Mouse (Mus musculus) liver, embryonic 16.5 days (tissue): ENCODE measurements around the gene Hoxa7. TPM values are rescaled to one million over a fixed set of nuclear protein-coding genes. Genes with fewer than 3 reads are reported as not detected.

ENCODE experiments used
- ATAC-seq: fragments of 200-750 bp; cut with Nextera tagmentation; 2 replicates; pipeline ENCODE4 v1.8.0; 2017; ENCODE audit warnings: low read depth, mild to moderate bottlenecking, moderate number of reproducible peaks, moderate library complexity
- H3K27ac ChIP-seq: fragments of 300-500 bp; sonication (generic); 2 replicates; pipeline ENCODE4 v1.5.1; 2014; ENCODE audit warnings: mild to moderate bottlenecking, low read length
- H3K27me3 ChIP-seq: fragments of 300-500 bp; sonication (generic); 2 replicates; pipeline ENCODE4 v1.6.1; 2014; ENCODE audit warnings: low read depth, low read length, mixed read lengths; ENCODE audit not compliant: control insufficient read depth, insufficient read depth
- H3K36me3 ChIP-seq: fragments of 300-500 bp; sonication (generic); 2 replicates; pipeline ENCODE4 v1.6.1; 2014; ENCODE audit warnings: mild to moderate bottlenecking; ENCODE audit not compliant: control insufficient read depth, insufficient read depth
- H3K4me1 ChIP-seq: fragments of 300-500 bp; sonication (generic); 2 replicates; pipeline ENCODE4 v1.6.1; 2014; ENCODE audit warnings: low read depth, low read length, mixed read lengths; ENCODE audit not compliant: control insufficient read depth
- H3K4me2 ChIP-seq: fragments of 300-500 bp; sonication (generic); 2 replicates; pipeline ENCODE4 v1.6.1; 2014; ENCODE audit warnings: low read depth, low read length, mixed read lengths
- H3K4me3 ChIP-seq: fragments of 300-500 bp; sonication (generic); 2 replicates; pipeline ENCODE4 v1.5.1; 2014; ENCODE audit warnings: low read depth, mild to moderate bottlenecking, low read length
- H3K9ac ChIP-seq: fragments of 300-500 bp; sonication (generic); 2 replicates; pipeline ENCODE4 v1.6.1; 2014; ENCODE audit warnings: low read depth, low read length
- H3K9me3 ChIP-seq: fragments of 300-500 bp; sonication (generic); replicated peaks from 2 replicates; pipeline ENCODE4 v1.6.1; 2016; ENCODE audit warnings: low read length; ENCODE audit not compliant: control insufficient read depth
- WGBS: fragments of 180-500 bp; shearing (Covaris S2); extraction: QIAGEN DNeasy Blood & Tissue Kit; methylation state at CpG from one replicate; pipeline ENCODE4 v1.1.7; 2014; ENCODE audit not compliant: insufficient replicate concordance; 5-methylcytosine and 5-hydroxymethylcytosine counted together
- polyA plus RNA-seq: library from polyadenylated mRNA; unstranded; fragments of >200 nt; fragmentation: Nextera tagmentation; extraction: Ambion mirVana; gene quantifications from 2 replicates; pipeline ENCODE4 v1.2.1, GENCODE M21; 2015

Hoxa7 gene
- polyA plus RNA-seq, 1 experiment from 2014 or later = 0.34 TPM

- WGBS = under 1% methylated on average over 60 of the region's 60 CpGs
- Histone ChIP-seq H3K4me2 (peak overlapping the region; percentile 37), H3K9me3 (no peaks in the 10 kb centered on the region), H3K36me3 (no peaks in the 10 kb centered on the region), H3K4me1 (peaks cover 3% of the 10 kb centered on the region), H3K27ac (no peak overlapping the region), H3K9ac (no peak overlapping the region), H3K27me3 (peaks cover 99% of the 10 kb centered on the region), H3K4me3 (peak overlapping the region; percentile 36)
- no peak for ATAC-seq
These were observed 4.8 kb downstream of the Hoxa7 start for GRCm38 (mm10) chr6:52216691-52217458.

DNA sequence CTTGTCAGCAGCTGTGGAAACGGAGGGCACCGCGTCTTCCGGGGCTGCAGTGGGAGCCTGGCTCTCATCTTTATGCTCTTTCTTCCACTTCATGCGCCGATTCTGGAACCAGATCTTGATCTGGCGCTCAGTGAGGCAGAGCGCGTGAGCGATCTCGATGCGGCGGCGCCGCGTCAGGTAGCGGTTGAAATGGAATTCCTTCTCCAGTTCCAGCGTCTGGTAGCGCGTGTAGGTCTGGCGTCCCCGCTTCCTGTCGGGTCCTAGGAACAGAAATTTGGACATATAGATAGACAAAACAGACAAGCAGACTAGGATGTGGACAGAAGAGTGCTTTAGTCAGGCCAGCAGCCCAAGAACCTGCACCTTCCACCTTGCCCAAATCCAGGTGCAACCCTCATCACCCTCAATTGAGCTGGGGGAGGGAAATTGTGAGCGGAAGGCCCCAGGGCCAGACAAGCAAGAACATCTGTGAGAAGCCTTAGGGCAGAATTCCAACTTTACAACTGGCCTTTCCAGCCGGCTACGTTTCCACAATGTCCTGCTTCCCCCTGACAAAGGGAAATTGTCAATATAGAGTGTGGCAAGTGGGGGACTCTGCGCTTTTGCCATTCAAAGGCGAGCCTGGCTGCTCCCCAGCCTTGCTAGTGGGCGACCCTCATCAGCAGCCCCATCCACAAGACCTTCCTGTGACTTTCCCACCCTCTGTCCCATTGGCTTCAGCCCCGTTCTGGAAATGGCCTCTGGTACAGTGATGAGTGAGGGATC is 5.7 kb downstream of the Hoxa7 start:
- no peaks in the 10 kb centered on the region for H3K36me3 ChIP-seq
- no peak overlapping the region for H3K9ac ChIP-seq
- H3K4me1 ChIP-seq = no peaks in the 10 kb centered on the region; the same call in none of the 2 replicates
- ATAC-seq = no peak
- H3K4me3 ChIP-seq = no peak overlapping the region
- 2% methylated on average over 30 of the region's 30 CpGs for WGBS
- no peaks in the 10 kb centered on the region for H3K9me3 ChIP-seq
- peaks cover 99% of the 10 kb centered on the region for H3K27me3 ChIP-seq
- no peak overlapping the region for H3K27ac ChIP-seq
- H3K4me2 ChIP-seq = no peak overlapping the region

- no peak overlapping the region for H3K27ac ChIP-seq
- no peak for ATAC-seq
- 49% methylated on average over 3 of the region's 3 CpGs for WGBS
- H3K9me3 ChIP-seq = no peaks in the 10 kb centered on the region
- H3K27me3 ChIP-seq = peaks cover 97% of the 10 kb centered on the region
- H3K4me3 ChIP-seq = no peak overlapping the region
- H3K4me1 ChIP-seq = no peaks in the 10 kb centered on the region; the same call in none of the 2 replicates
- H3K4me2 ChIP-seq = no peak overlapping the region
- no peak overlapping the region for H3K9ac ChIP-seq
- no peaks in the 10 kb centered on the region for H3K36me3 ChIP-seq
These were observed 6.6 kb downstream of the Hoxa7 start for GRCm38 (mm10) chr6:52215070-52215469.

DNA sequence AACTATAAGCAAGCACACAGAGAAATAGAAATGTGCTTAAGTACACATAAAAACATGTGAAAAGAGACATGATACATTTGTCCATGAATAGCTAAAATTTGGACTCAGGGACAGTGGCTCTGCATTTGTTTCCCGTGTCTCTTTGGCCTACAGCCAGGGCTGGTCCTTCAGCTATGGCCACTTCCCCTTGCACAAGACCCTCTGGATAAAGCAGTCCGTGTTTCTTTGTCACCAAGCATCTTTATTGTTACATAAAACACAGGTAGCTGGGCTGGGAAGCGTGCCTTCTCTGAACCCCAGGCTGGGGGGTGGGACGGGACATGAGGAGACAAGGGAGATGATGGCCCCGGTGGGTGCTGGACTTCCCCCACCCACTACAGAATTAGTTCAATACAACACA is 7.4 kb downstream of the Hoxa7 start:
- Histone ChIP-seq H3K36me3 (no peaks in the 10 kb centered on the region), H3K9ac (no peak overlapping the region), H3K4me2 (no peak overlapping the region), H3K27ac (no peak overlapping the region), H3K9me3 (no peaks in the 10 kb centered on the region), H3K4me3 (no peak overlapping the region), H3K4me1 (no peaks in the 10 kb centered on the region; the same call in none of the 2 replicates), H3K27me3 (peaks cover 97% of the 10 kb centered on the region)
- no peak for ATAC-seq
- 32% methylated on average over 5 of the region's 5 CpGs for WGBS

DNA sequence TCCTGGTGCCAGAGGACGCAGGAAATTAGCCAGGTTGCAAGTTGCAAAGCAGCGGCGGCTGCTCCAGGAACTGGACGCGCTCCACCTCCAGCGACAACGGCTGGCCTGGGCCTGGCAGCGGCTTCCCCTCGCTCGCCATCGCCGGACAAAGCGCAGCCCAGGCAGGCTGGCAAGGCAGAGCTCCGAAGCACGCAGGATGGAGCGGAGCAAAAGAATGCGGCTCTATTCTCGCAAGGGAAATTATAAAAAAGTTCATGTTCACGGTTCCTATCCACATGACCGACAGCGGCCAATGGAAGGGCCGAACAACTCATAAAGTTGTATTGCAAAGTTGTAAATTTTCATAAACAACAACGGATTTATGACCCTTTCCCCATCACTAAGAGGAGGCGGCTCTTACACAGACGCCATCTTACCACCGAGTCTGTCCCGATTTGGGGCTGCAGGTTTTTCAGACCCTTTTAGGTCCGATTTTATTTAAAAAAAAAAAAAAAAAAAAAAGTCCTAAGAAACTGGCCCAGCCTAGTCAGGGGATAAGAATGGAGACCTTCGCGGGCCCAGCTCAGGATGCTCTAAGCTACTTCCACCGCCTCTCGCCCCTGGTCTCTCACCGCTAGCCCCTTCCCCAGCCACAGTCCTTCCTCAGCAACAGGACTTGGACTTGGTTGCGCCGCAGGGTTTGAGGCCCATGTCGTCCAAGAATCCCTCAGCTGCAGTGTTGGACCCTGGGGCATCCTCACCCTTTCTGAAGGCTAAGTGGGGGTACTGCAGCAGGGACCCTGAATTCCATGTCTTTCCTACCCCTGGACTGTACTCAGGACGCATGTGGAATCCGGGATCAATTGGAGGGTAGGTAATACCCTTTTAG is 8.3 kb downstream of the Hoxa7 start, which contains the start of the genes Hoxa3 and Gm28308:
Gene Hoxa3 (minus strand): TSS at position 218 of the 868 bp plus-strand sequence.
Gene Gm28308 (minus strand): TSS at position 221 of the 868 bp plus-strand sequence.
- peak within 1 kb of the TSS; percentile 28 for H3K4me2 ChIP-seq
- H3K4me1 ChIP-seq = no peaks in the 10 kb centered on the region; the same call in none of the 2 replicates
- WGBS = 5% methylated on average over 38 of the region's 38 CpGs
- H3K4me3 ChIP-seq = peak within 1 kb of the TSS; percentile 36
- H3K27ac ChIP-seq = no peak within 1 kb of the TSS
- H3K9ac ChIP-seq = no peak within 1 kb of the TSS
- no peaks in the 10 kb centered on the region for H3K9me3 ChIP-seq
- peaks cover 97% of the 10 kb centered on the region for H3K27me3 ChIP-seq
- ATAC-seq = no peak
- no peaks in the 10 kb centered on the region for H3K36me3 ChIP-seq

GRCm38 (mm10) chr6:52212556-52213118 is 9.0 kb downstream of the Hoxa7 start:
- H3K36me3 ChIP-seq = no peaks in the 10 kb centered on the region
- ATAC-seq = no peak
- H3K4me2 ChIP-seq = peak overlapping the region; percentile 28
- H3K9ac ChIP-seq = no peak overlapping the region
- H3K27ac ChIP-seq = no peak overlapping the region
- peak overlapping the region; percentile 36 for H3K4me3 ChIP-seq
- peaks cover 97% of the 10 kb centered on the region for H3K27me3 ChIP-seq
- H3K9me3 ChIP-seq = no peaks in the 10 kb centered on the region
- 1% methylated on average over 22 of the region's 22 CpGs for WGBS
- H3K4me1 ChIP-seq = no peaks in the 10 kb centered on the region; the same call in none of the 2 replicates

DNA sequence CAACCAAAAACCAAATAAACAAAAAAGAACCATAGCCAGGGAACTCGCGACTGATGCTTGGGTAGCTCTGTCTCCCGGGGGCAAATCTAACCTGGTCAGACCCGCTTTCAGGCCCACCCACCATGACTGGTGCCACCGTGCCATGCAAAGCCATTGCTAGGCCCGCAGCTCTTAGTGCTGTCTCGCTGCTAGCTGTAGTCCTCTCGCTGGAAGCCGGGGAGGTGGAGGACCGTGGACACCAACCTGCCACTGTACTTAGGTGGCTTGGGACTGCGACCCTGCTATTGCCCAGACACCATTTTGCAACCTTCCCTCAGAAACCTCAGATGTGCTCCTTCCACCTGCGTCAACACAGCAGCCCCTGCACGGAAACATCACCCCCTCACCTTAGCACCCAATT is 9.7 kb downstream of the Hoxa7 start:
- Histone ChIP-seq H3K36me3 (no peaks in the 10 kb centered on the region), H3K9ac (no peak overlapping the region), H3K4me2 (0 out of 2 replicates have a peak overlapping the region, but pooled peaks have one; percentile 15), H3K9me3 (no peaks in the 10 kb centered on the region), H3K27me3 (peaks cover 97% of the 10 kb centered on the region), H3K4me3 (0 out of 2 replicates have a peak overlapping the region, but pooled peaks have one; percentile 19), H3K27ac (no peak overlapping the region), H3K4me1 (no peaks in the 10 kb centered on the region; the same call in none of the 2 replicates)
- no peak for ATAC-seq
- 3% methylated on average over 13 of the region's 13 CpGs for WGBS
